Mouse (Mus musculus) heart, embryonic 14.5 days (tissue): ENCODE data around the gene Dcst2. TPM values are rescaled to one million over a fixed set of nuclear protein-coding genes. Genes with fewer than 3 reads are reported as not detected.
A peak's percentile ranks its signal among the peaks of the same experiment; 100 is the strongest.

Source experiments
- ATAC-seq: fragments of 200-750 bp; cut with Nextera tagmentation; 2 replicates; pipeline ENCODE4 v1.8.0; 2017; ENCODE audit warnings: low read depth, moderate TSS enrichment; ENCODE audit not compliant: insufficient number of reproducible peaks, insufficient read depth, low FRiP score
- H3K27ac ChIP-seq, 2 experiments: fragments of 200-500 bp in 1 of 2; fragments of 300-500 bp in 1 of 2; sonication (generic) in 1 of 2; replicated peaks in 1 of 2; 2 replicates each; pipeline ENCODE4 v1.5.1; 2012 to 2014; ENCODE audit warnings: low read depth in 2 of 2, low read length in 2 of 2, control low read depth in 1 of 2, mild to moderate bottlenecking in 1 of 2, mixed read lengths in 1 of 2; ENCODE audit not compliant: control insufficient read depth in 1 of 2, insufficient read depth in 1 of 2
- H3K27me3 ChIP-seq: fragments of 300-500 bp; sonication (generic); 2 replicates; pipeline ENCODE4 v1.6.1; 2014; ENCODE audit warnings: mild to moderate bottlenecking, low read length, control low read depth; ENCODE audit not compliant: control insufficient read depth, insufficient read depth
- H3K36me3 ChIP-seq: fragments of 300-500 bp; sonication (generic); 2 replicates; pipeline ENCODE4 v1.6.1; 2014; ENCODE audit warnings: mild to moderate bottlenecking, control low read depth, low read length, mixed read lengths; ENCODE audit not compliant: control insufficient read depth, insufficient read depth
- H3K4me1 ChIP-seq, 2 experiments: fragments of 200-500 bp in 1 of 2; fragments of 300-500 bp in 1 of 2; sonication (generic) in 1 of 2; 2 replicates each; pipeline ENCODE4 v1.6.1; 2012 to 2014; ENCODE audit warnings: low read length in 2 of 2, control low read depth in 1 of 2, mixed read lengths in 1 of 2; ENCODE audit not compliant: control insufficient read depth in 2 of 2, insufficient read depth in 2 of 2
- H3K4me2 ChIP-seq: fragments of 300-500 bp; sonication (generic); 2 replicates; pipeline ENCODE4 v1.6.1; 2014; ENCODE audit warnings: mild to moderate bottlenecking, low read length
- H3K4me3 ChIP-seq, 2 experiments: fragments of 200-500 bp in 1 of 2; fragments of 300-500 bp in 1 of 2; sonication (generic) in 1 of 2; 2 replicates each; pipeline ENCODE4 v1.5.1; 2012 to 2014; ENCODE audit warnings: low read length in 2 of 2, mild to moderate bottlenecking in 2 of 2, control low read depth in 1 of 2, low read depth in 1 of 2, moderate library complexity in 1 of 2; ENCODE audit not compliant: control insufficient read depth in 1 of 2, insufficient read depth in 1 of 2
- H3K9ac ChIP-seq: fragments of 300-500 bp; sonication (generic); 2 replicates; pipeline ENCODE4 v1.6.1; 2014; ENCODE audit warnings: mild to moderate bottlenecking, low read length
- H3K9me3 ChIP-seq: fragments of 300-500 bp; sonication (generic); 2 replicates; pipeline ENCODE4 v1.6.1; 2016; ENCODE audit warnings: low read length, control low read depth; ENCODE audit not compliant: control insufficient read depth
- WGBS: fragments of 180-500 bp; shearing (Covaris S2); extraction: QIAGEN DNeasy Blood & Tissue Kit; methylation state at CpG from one replicate; pipeline ENCODE4 v1.1.7; 2014; 5-methylcytosine and 5-hydroxymethylcytosine counted together
- polyA plus RNA-seq: library from polyadenylated mRNA; unstranded; fragments of >200 nt; fragmentation: Nextera tagmentation; extraction: Ambion mirVana; gene quantifications from 2 replicates; pipeline ENCODE4 v1.2.1, GENCODE M21; 2014

Gene Dcst2
- polyA plus RNA-seq, 1 experiment from 2014 or later = not detected

DNA sequence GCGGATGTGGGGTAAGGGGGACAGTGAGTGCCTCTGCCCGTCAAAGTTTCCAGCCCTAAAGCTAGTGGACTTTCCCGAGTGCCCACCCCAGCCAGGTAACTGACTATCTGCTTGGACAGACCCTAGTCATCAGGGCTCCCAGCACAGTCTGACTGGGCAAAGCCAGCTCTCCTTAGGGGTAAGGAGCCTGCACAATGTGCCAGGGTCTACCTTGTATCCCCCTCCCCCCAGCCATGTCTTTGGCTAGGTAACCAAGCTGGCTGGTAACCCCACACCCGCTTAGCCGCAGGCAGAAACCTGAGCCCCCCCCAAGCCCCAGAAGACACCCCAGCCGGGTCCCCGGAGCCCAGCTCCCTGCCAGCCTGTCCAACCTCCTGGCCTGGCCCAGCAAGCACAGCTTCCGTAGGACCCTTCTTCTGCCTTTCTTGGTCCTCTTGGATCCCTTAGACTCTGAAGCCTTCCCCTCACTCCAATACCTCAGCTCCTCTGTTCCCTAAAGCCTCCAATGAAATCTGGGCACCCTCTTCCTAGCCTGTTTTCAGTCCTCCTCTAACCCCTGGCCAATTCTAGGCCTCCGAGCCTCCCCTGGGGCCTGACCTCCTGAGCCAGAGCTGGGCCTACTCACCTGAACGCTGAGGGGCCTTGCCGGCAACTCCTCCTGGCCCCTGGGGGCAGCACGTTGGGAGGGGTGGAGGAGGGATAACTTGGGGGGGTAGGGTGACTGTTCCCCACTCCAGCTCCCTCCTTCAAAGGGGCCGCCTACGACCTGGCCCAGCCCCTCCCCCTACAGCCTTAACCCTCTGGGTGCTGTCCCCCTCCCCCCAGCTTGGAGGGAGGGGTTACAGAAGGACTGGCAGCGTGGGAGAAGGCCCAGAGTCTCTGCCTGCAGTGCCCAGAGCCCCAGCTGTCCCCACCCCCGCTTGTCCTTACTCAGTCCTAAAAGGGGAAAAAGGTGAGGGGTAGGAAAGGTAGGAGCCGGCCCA, 25.0 kb downstream of the Dcst2 start:
- H3K9me3 ChIP-seq = no peaks in the 10 kb centered on the region
- ATAC-seq = no peak
- H3K4me1 ChIP-seq = peaks cover 10 to 25% of the 10 kb centered on the region in 2 experiments
- H3K27ac ChIP-seq = no peak overlapping the region
- no peak overlapping the region for H3K4me2 ChIP-seq
- H3K4me3 ChIP-seq = no peak overlapping the region
- no peaks in the 10 kb centered on the region for H3K36me3 ChIP-seq
- H3K9ac ChIP-seq = no peak overlapping the region
- WGBS = 72% methylated on average over 17 of the region's 17 CpGs
- H3K27me3 ChIP-seq = no peaks in the 10 kb centered on the region

DNA sequence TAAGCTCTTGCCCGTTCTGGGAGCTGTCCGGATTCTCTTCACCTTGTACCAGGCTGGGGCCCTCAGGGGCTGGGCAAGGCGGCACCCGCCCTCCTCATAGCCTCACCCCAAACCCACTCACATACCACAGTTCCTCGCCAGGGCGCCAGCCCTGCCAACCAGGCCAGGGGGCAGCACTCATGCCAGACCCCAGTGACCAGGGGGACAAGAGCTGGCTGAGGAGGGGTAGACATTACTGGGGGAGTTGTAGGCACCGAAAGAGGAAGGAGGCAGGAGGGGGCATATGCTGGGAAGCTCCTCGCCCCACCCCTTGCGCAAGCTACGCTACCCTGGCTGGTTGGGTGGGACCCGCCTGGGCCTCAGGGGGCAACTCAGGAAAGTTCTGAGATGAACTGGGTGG, 25.9 kb downstream of the Dcst2 start:
- WGBS = 88% methylated on average over 11 of the region's 11 CpGs
- ATAC-seq = no peak
- H3K4me1 ChIP-seq = peaks cover 10 to 25% of the 10 kb centered on the region in 2 experiments
- no peak overlapping the region for H3K4me2 ChIP-seq
- no peak overlapping the region for H3K27ac ChIP-seq
- H3K9ac ChIP-seq = no peak overlapping the region
- H3K9me3 ChIP-seq = no peaks in the 10 kb centered on the region
- H3K27me3 ChIP-seq = no peaks in the 10 kb centered on the region
- H3K36me3 ChIP-seq = no peaks in the 10 kb centered on the region
- no peak overlapping the region for H3K4me3 ChIP-seq

DNA sequence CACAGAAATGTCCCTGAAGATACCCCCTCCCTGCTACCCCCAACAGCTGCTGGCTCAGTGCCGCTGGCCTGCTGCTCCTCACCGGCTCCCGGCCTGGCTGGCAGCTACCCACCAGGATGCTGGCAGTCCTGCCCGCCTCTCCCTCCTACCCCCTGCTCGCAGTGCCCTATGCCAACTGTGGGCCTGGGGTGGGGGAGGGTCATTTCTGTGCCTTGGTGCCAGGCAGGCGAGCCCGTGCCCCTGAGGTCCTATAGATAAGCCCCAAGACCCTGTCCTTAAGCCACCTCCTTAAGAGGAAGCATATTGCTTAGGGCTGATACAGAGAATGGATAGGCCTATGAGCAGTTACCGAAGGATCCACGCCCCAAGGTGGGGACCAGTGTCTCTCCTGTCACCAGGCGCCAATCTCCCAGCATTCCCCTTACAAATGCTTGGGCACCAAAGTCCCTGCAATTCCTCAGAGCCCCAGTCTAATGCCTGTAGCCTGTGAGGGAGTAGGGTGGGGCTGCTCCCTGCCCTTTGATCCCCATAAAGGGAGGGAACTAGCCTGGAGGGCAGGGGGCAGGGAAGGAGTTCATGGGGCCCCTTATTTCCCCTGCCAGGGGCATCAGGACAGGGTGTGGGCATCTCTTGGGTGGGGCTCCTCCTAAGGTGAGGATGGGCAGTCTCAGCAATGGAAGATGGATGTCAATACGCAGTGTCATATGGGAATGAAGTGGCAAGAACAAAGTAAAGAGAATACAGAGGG, 26.5 kb downstream of the Dcst2 start:
- no peak overlapping the region for H3K9ac ChIP-seq
- no peaks in the 10 kb centered on the region for H3K9me3 ChIP-seq
- no peak overlapping the region for H3K4me2 ChIP-seq
- ATAC-seq = no peak
- no peak overlapping the region for H3K4me3 ChIP-seq
- H3K27ac ChIP-seq = no peak overlapping the region
- peaks cover 10 to 25% of the 10 kb centered on the region in 2 experiments for H3K4me1 ChIP-seq
- H3K27me3 ChIP-seq = no peaks in the 10 kb centered on the region
- no peaks in the 10 kb centered on the region for H3K36me3 ChIP-seq
- 76% methylated on average over 11 of the region's 11 CpGs for WGBS

DNA sequence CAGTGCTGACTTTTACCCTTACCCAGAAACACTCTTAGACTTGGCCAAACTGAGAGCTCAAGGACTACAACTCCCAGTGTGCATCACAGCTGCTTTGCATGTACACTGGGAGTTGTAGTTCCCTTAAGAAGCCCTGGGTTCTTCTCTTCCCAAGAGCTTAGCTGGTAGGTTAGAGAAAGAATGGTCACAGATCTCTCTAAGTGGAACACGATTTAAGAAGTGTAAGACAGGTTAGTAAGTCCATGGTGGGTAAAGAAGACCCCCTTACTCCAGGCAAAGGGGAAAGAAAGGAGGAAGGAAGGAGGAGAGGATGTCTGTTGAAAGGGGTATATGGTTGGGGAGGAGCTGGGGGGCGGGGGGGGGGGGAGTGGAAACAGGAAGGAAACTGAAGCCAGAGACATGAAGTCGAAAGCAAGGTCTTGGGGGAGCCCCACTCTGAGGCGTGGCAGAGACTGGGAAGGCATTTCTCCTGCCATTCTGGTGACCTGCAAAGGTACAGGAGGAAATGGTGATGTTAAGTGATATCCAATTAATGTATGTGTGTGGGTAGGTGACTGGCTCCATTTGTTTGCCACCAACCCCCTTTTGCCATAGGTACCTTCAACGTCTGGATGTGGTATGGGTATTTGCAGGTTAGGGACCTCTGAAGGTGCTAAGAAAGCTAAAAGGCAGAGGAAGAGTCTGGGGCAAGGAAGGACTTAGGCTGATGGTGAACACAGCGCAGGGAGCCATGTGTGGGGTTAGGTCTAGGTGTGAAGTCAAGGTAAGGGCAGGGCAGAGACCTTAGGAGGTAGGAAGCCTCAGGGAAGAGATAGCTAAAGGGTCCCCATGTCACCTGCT, 27.3 kb downstream of the Dcst2 start:
- Histone ChIP-seq H3K4me3 (no peak overlapping the region), H3K27ac (no peak overlapping the region), H3K4me2 (no peak overlapping the region), H3K9ac (no peak overlapping the region), H3K4me1 (peaks cover 10 to 25% of the 10 kb centered on the region in 2 experiments), H3K36me3 (no peaks in the 10 kb centered on the region), H3K27me3 (no peaks in the 10 kb centered on the region), H3K9me3 (no peaks in the 10 kb centered on the region)
- ATAC-seq = no peak
- 57% methylated on average over 5 of the region's 6 CpGs for WGBS

DNA sequence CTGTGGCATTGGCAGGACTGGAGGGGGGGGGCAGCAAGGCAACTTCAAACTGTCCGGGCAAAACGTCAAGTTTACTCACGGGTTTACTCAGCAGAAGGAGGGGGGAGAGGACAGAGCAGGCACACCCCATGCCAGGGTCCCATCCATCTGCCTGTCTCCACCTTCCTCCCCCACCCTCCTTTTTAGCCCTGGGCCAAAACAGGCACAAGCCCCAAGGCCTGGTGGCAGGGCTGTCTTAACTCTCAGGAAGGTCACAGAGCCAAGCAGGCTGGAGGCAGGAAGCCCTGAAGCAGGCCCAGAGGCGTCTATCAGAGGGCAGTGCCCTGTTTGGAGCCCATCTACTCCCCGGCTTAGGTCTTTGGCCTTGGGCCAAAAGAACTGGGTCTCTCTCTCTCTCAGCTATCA, 28.3 kb downstream of the Dcst2 start:
- peak overlapping the region; percentile 25 to 37; a peak in 2 of 4 replicates for H3K27ac ChIP-seq
- ATAC-seq = no peak
- no peak overlapping the region for H3K9ac ChIP-seq

DNA sequence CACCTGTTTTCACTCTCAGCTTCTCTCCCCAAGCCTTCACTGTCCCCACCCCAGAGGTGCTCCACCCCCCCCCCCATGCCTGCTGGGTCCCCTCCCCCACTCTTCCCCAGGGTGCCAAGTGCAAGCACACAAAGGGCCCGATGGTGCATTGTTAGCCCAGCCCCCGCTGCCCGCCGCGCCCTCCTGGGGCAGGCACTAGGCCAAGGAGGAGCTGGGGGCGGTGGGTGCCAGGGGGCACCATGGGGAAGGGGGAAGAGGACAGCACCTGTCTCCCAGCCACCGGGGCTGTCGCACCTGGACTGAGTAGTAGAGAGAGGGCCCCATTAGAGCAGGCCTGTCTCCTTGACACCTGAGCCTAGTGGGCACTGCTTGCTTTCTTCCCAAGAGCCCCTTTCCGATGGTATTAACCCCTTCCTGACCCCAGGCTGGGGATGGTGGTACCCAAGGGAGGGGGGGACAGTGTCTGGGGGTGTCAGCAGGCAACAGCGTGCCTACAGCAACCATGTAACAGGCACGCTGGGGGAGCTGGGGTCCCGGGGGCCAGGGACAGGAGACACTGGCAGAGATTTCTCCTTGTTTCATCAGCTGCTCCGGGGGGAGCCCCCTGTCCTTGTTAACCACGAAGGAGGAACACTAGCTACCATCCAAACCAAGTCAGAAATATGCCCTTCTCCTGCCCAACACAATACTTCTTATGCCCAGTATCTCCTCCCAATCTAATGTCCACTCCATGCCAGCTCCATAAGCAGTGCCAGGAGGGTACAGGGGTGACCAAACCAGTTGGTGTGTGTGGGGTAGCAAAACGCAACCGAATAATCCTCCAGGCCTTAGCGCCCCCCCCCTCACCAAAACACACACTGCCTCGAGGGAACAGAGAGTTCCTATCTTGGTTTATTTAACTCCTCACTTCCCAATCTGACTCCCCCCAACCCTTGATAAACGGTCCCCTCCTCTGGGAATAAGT, 29.2 kb downstream of the Dcst2 start:
- H3K27me3 ChIP-seq = no peaks in the 10 kb centered on the region
- no peaks in the 10 kb centered on the region for H3K9me3 ChIP-seq
- 12% methylated on average over 19 of the region's 19 CpGs for WGBS
- peaks cover 17 to 29% of the 10 kb centered on the region in 2 experiments for H3K4me1 ChIP-seq
- ATAC-seq = no peak
- H3K27ac ChIP-seq = peak overlapping the region; percentile 43 to 73; a peak in 3 of 4 replicates
- no peaks in the 10 kb centered on the region for H3K36me3 ChIP-seq
- peak overlapping the region; percentile 76 for H3K9ac ChIP-seq
- H3K4me2 ChIP-seq = peak overlapping the region; percentile 93
- H3K4me3 ChIP-seq = peak overlapping the region; percentile 58 to 87

More for the DNA sequence above, 28.3 kb downstream of the Dcst2 start:
- Histone ChIP-seq H3K36me3 (no peaks in the 10 kb centered on the region), H3K9me3 (no peaks in the 10 kb centered on the region), H3K27me3 (no peaks in the 10 kb centered on the region), H3K4me3 (no peak overlapping the region), H3K4me2 (0 out of 2 replicates have a peak overlapping the region, but pooled peaks have one; percentile 4), H3K4me1 (peaks cover 11 to 21% of the 10 kb centered on the region in 2 experiments)
- 38% methylated on average over 5 of the region's 5 CpGs for WGBS
